Mouse (Mus musculus) sigmoid colon, adult 10 weeks (tissue): ENCODE measurements around the gene Pex19. TPM values are rescaled to one million over a fixed set of nuclear protein-coding genes. Genes with fewer than 3 reads are reported as not detected.

Experiments used
- polyA plus RNA-seq: library from polyadenylated mRNA; stranded (reverse); fragments of 350-450 nt; fragmentation: Illumina TruSeq; extraction: RNeasy Lipid Tissue Mini Kit (QIAGEN cat#74804); gene quantifications from one replicate; pipeline ENCODE4 v1.2.3, GENCODE M21; 2014; ENCODE audit warnings: low read depth, low replicate concordance

Pex19 gene
- polyA plus RNA-seq, result 40.4 TPM

DNA sequence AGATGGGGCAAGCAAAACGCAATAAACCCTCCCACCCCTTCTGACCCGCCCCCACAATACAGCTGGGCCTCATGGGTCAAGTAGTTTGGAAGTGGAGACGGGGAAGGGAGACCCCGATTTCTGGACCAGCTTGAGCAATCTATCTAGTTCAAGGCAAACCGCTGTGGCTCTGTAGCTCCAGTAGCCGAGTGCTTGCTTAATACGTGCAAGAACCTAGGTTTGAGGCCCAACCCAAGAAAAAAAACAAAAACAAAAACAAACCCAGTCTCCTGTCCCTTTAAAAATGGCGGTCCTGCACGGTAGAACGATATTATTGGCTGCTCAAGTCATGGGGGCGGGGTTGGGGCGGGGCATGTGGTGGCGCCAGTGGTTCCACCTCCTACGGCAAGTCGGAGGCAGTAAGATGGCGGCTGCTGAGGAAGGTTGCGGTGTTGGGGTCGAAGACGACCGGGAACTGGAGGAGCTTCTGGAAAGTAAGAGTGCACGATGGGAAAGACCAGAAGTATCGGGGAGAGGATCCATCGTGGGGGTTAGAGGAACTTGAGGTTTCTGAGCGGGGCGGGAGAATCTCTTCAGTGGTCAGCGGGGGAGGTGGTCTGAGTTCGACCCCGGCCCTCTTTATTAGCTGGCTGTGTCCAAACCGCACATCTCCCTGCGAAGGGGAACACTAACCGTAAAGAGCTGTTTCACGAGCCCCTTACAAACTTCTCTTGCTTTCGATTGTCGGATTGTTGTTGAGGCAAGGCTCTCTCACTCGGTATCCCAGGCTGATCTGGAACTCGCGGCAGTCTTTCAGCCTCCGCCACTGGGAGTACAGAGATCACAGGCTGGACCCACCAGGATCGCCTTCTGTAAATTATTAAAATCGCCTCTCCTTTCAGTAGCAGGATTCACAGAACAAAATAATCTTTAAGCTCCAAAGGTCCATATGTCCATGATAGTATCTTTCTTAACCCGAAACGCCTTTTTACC is at the start of gene Pex19:
TSS of gene Pex19 (plus strand) at position 380 of the 972 bp plus-strand sequence.

GRCm38 (mm10) chr1:172082101-172082898 is 44.3 kb upstream of the Pex19 start, which contains the start of the genes Copa and Ncstn:
Gene Copa (plus strand): TSS chr1:172082529.
Gene Ncstn (minus strand): TSS chr1:172082795.

DNA sequence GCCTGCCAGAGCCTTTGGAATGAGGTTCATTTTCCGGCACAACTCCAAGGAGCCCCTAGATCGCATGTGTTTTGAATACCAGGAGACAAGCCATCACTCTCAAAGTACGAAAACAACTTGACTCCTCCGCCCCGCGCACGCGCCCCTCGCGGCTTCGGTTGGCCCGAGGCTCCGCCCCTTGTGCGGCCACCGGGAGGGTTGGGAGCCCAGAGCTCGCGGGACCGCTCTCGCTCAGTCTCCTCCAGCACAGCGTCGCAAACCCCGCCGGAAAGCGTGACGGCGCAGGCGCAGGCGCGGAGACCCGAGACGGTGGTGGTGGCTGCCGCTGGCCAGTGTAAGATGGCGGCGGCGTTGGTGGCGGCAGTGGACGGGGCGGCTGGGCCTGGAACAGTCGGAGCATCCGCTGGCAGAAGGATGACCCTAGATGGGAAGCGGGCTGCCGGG is 21.3 kb downstream of the Pex19 start, which contains the start of gene Dcaf8:
TSS of gene Dcaf8 (plus strand) at position 250 of the 444 bp plus-strand sequence.

Other genes with a start within 250 kb of the Pex19 start
- 2.1 TPM for gene Gm10521, start 231.1 kb upstream of the Pex19 start, polyA plus RNA-seq
- 4.9 TPM for gene Slamf6, start 209.2 kb upstream of the Pex19 start, polyA plus RNA-seq
- 1.4 TPM for gene Vangl2, start 98.3 kb upstream of the Pex19 start, polyA plus RNA-seq
- gene Nhlh1, start 69.2 kb upstream of the Pex19 start, polyA plus RNA-seq, result not detected
- gene Copa, start 44.2 kb upstream of the Pex19 start, polyA plus RNA-seq, result 180 TPM
- 38.8 TPM for gene Ncstn, start 44.0 kb upstream of the Pex19 start, polyA plus RNA-seq
- gene Dcaf8, start 21.3 kb downstream of the Pex19 start, polyA plus RNA-seq, result 74.0 TPM
- 36.7 TPM for gene Pea15a, start 80.0 kb downstream of the Pex19 start, polyA plus RNA-seq
- gene Casq1, start 93.1 kb downstream of the Pex19 start, polyA plus RNA-seq, result 0.63 TPM
- gene Atp1a4, start 131.7 kb downstream of the Pex19 start, polyA plus RNA-seq, result not detected
- gene Igsf8, start 134.9 kb downstream of the Pex19 start, polyA plus RNA-seq, result 1.1 TPM
- gene Atp1a2, start 171.3 kb downstream of the Pex19 start, polyA plus RNA-seq, result 4.4 TPM
- gene Kcnj9, start 202.6 kb downstream of the Pex19 start, polyA plus RNA-seq, result not detected
- 2.6 TPM for gene Kcnj10, start 214.5 kb downstream of the Pex19 start, polyA plus RNA-seq
- gene Pigm, start 249.8 kb downstream of the Pex19 start, polyA plus RNA-seq, result 33.9 TPM